Mouse (Mus musculus): Measurements from ENCODE around the gene Ackr1.

The Ackr1 gene

GRCm38 (mm10) chr1:173333312-173334253, at the start of gene Ackr1:
Ackr1 (minus strand) TSS chr1:173333750.
- DNase-seq (ENCODE audit: low read depth), result no peak

- no peak for DNase-seq (ENCODE audit: low read depth)
Observed at GRCm38 (mm10) chr1:173381436-173381835, 47.9 kb upstream of the Ackr1 start.

- DNase-seq (ENCODE audit: low read depth), result peak; percentile 15
Observed at GRCm38 (mm10) chr1:173377380-173378112, 44.0 kb upstream of the Ackr1 start.

- DNase-seq (ENCODE audit: low read depth), result no peak
Observed at GRCm38 (mm10) chr1:173374020-173374419, 40.5 kb upstream of the Ackr1 start.

- no peak for DNase-seq (ENCODE audit: low read depth)
Observed at GRCm38 (mm10) chr1:173371586-173371985, 38.0 kb upstream of the Ackr1 start.

GRCm38 (mm10) chr1:173370456-173370855, 36.9 kb upstream of the Ackr1 start:
- no peak for DNase-seq (ENCODE audit: low read depth)

- DNase-seq (ENCODE audit: low read depth), result no peak
Observed at GRCm38 (mm10) chr1:173369611-173370010, 36.1 kb upstream of the Ackr1 start.

GRCm38 (mm10) chr1:173367356-173368046, 34.0 kb upstream of the Ackr1 start, which contains the start of gene Cadm3:
Cadm3 (minus strand) TSS chr1:173367695.
- no peak for DNase-seq (ENCODE audit: low read depth)

GRCm38 (mm10) chr1:173366701-173367355, 33.3 kb upstream of the Ackr1 start:
- no peak for DNase-seq (ENCODE audit: low read depth)

GRCm38 (mm10) chr1:173365970-173366409, 32.4 kb upstream of the Ackr1 start:
- no peak for DNase-seq (ENCODE audit: low read depth)

GRCm38 (mm10) chr1:173364125-173364800, 30.7 kb upstream of the Ackr1 start:
- no peak for DNase-seq (ENCODE audit: low read depth)

- no peak for DNase-seq (ENCODE audit: low read depth)
Observed at GRCm38 (mm10) chr1:173363436-173363835, 29.9 kb upstream of the Ackr1 start.

- DNase-seq (ENCODE audit: low read depth), result peak; percentile 33
Observed at GRCm38 (mm10) chr1:173361651-173362050, 28.1 kb upstream of the Ackr1 start.

GRCm38 (mm10) chr1:173359590-173360290, 26.2 kb upstream of the Ackr1 start:
- no peak for DNase-seq (ENCODE audit: low read depth)

GRCm38 (mm10) chr1:173357799-173358198, 24.2 kb upstream of the Ackr1 start:
- no peak for DNase-seq (ENCODE audit: low read depth)

GRCm38 (mm10) chr1:173356699-173357098, 23.1 kb upstream of the Ackr1 start:
- no peak for DNase-seq (ENCODE audit: low read depth)

GRCm38 (mm10) chr1:173355107-173355846, 21.7 kb upstream of the Ackr1 start:
- no peak for DNase-seq (ENCODE audit: low read depth)

- DNase-seq (ENCODE audit: low read depth), result no peak
Observed at GRCm38 (mm10) chr1:173350372-173350957, 16.9 kb upstream of the Ackr1 start, which contains the start of gene Aim2. Aim2 (plus strand) TSS chr1:173350879.

- DNase-seq (ENCODE audit: low read depth), result no peak
Observed at GRCm38 (mm10) chr1:173349946-173350345, 16.4 kb upstream of the Ackr1 start.

Data from NIH3T3 (cell line).